Mouse (Mus musculus): ENCODE data around the gene Nup98. TPM values are rescaled to one million over a fixed set of nuclear protein-coding genes. Genes with fewer than 3 reads are reported as not detected.

The Nup98 gene
- 110 TPM for polyA plus RNA-seq (2017; shearing (Covaris generic))

DNA sequence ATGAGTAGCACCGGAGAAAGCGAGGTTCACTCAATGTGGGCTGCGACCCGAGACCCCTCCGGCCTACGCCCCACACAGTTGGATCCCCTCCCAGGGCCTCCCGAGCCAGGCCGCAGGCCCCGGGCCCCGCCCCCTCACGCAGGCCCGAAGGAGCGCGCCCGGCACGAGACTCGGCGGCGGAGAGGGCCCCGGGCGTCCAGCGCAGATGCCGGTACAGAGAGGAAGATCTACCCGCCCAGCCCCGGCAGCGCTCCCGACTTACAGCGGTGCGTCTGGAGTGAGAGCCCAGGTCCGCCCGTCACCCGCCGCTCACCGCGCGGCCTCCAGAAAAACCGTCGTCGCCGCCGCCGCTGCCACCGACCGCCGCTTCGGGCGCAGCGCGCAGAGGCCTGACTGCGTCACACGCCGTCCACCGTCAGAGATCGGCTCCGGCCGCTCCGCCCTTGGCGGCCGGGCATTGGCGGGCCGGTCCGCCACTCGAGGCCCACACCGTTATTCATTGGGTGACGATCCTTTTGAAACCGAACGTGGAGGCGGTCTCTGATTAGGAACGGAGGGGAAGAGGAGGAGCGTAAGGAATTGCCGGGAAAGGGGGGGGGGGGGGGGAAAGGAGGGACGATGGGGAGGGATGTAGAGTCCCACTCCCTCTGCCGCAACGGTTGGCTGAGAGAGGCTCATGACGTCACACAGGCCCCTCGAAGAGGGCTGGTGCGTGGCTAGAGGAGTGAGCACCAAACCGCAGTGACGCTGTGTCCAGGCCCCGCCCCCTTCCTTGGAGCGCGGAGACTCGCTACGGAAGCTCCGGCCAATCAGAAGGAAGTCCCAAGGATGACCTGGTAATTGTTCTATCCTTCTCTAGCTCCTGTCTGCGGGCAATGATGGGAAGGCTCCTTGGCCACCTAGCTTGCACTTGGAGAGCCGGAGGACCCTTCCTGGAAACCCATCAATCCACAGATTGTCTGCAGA lies at the start of gene Nup98, which contains the start of gene Pgap2:
Gene Nup98, minus strand, starts transcription at position 421 of the 966 bp plus-strand sequence.
Gene Pgap2, plus strand, starts transcription at position 453 of the 966 bp plus-strand sequence.

DNA sequence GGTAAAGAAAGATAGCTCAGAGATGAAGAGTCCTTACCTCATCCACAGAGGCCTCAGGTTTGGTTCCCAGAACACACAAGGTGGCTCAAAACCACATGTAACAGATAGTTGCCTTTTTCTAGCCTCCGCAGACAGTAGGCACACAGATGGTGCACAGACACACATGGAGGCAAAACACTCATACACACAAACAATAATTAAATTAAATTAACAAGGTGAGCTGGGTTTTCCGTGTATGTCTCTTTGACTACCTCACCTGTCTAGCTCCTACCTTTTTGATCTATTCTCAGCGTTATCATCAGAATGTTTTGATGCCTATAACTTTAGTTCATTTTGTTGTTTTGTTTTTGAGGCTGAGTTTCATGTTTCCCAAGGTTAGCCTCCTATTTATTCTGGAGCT lies 46.0 kb upstream of the Nup98 start, which contains the start of gene Rhog:
Gene Rhog, minus strand, starts transcription at position 101 of the 400 bp plus-strand sequence.

GRCm38 (mm10) chr7:102116579-102117331 lies 93.2 kb downstream of the Nup98 start, which contains the start of gene Chrna10:
TSS of gene Chrna10 (minus strand) at chr7:102116828.

DNA sequence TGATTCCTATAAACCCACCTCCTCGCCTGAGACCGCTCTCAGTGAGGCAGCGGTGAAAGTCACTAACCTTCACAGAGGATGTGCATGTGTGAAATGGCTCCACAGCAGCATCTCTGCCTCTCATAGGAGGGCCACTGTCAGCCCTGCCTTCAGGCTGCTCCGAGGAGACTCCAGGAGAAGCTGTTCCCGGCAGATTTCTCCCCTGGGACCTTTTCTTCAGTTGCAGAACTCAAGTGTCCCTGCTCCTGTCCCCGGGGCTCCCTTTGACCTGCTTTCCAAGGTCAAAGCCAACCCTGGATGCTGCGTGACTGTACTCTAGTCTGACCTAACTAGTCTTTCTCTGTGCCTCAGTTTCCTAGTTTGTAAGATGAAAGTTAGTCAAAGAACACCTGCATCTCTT lies 100.8 kb downstream of the Nup98 start, which contains the start of gene Art5:
Gene Art5, minus strand, starts transcription at position 319 of the 400 bp plus-strand sequence.

GRCm38 (mm10) chr7:102101487-102101886 lies 108.5 kb downstream of the Nup98 start, which contains the start of gene Art1:
TSS of gene Art1 (plus strand) at chr7:102101743.

GRCm38 (mm10) chr7:102082816-102083215 lies 127.2 kb downstream of the Nup98 start, which contains the start of gene Trpc2:
TSS of gene Trpc2 (plus strand) at chr7:102083116.

Other genes with a start within 250 kb of the Nup98 start
- 2.8 TPM for gene Il18bp, start 191.5 kb downstream of the Nup98 start, polyA plus RNA-seq (2017; shearing (Covaris generic))
- 23.8 TPM for gene Rnf121, start 144.7 kb downstream of the Nup98 start, polyA plus RNA-seq (2017; shearing (Covaris generic))
- 43.4 TPM for gene Xndc1, start 144.7 kb downstream of the Nup98 start, polyA plus RNA-seq (2017; shearing (Covaris generic))
- 1.5 TPM for gene Xntrpc, start 144.5 kb downstream of the Nup98 start, polyA plus RNA-seq (2017; shearing (Covaris generic))
- gene Trpc2, start 127.1 kb downstream of the Nup98 start, polyA plus RNA-seq (2017; shearing (Covaris generic)): 0.45 TPM
- not detected for gene Art1, start 108.4 kb downstream of the Nup98 start, polyA plus RNA-seq (2017; shearing (Covaris generic))
- 0.27 TPM for gene Art5, start 100.7 kb downstream of the Nup98 start, polyA plus RNA-seq (2017; shearing (Covaris generic))
- not detected for gene Chrna10, start 93.3 kb downstream of the Nup98 start, polyA plus RNA-seq (2017; shearing (Covaris generic))
- 34.5 TPM for gene Pgap2, start within 50 bp of the Nup98 start, polyA plus RNA-seq (2017; shearing (Covaris generic))
- 432 TPM for gene Rhog, start 45.9 kb upstream of the Nup98 start, polyA plus RNA-seq (2017; shearing (Covaris generic))
- gene Stim1, start 57.6 kb upstream of the Nup98 start, polyA plus RNA-seq (2017; shearing (Covaris generic)): 194 TPM
- 28.8 TPM for gene Rrm1, start 231.5 kb upstream of the Nup98 start, polyA plus RNA-seq (2017; shearing (Covaris generic))

All from naive thymus-derived CD4-positive, alpha-beta T cell, adult 5 months (primary cell).